Comparison of ENCODE assay signal across 23 mouse cellular contexts in genomic region chr12:92062731-92063130, GRCm38 (mm10).
DNase-seq lines count a peak whose midpoint lies in the region; ATAC-seq and TF ChIP-seq lines count a peak whose summit lies in the region.
"Had no signal": no experiment of that assay in that cellular context is flagged by ENCODE, and none has a peak within 500 bp of the region (broad histone marks: within the 10 kb centered on the region; RNA-seq: fewer than 3 reads in every experiment).

No protein-coding gene starts in this region.

- peak; percentile 62 for ATAC-seq in kidney, embryonic 15.5 days (replicated peaks; ENCODE audit: low FRiP score)
- ATAC-seq in kidney, postnatal 0 days (replicated peaks; ENCODE audit: low FRiP score, low read depth) = no peak
- ATAC-seq: forebrain, embryonic 14.5 days; forebrain, embryonic 16.5 days had no signal

- TF ChIP-seq CTCF in kidney, postnatal 0 days (IDR thresholded peaks at IDR 0.05; ENCODE audit: low read depth) = no peak

- H3K27me3 ChIP-seq in kidney, embryonic 15.5 days = no peaks in the 10 kb centered on the region
- H3K27me3 ChIP-seq in kidney, postnatal 0 days (ENCODE audit: insufficient read depth, low read length) = no peaks in the 10 kb centered on the region
- H3K27me3 ChIP-seq: embryonic facial prominence, embryonic 13.5 days; embryonic facial prominence, embryonic 15.5 days; forebrain, embryonic 12.5 days had no signal

- H3K4me1 ChIP-seq in kidney, embryonic 15.5 days = peaks cover 12% of the 10 kb centered on the region; the same call in 1 of the 2 replicates
- no peaks in the 10 kb centered on the region for H3K4me1 ChIP-seq in kidney, postnatal 0 days (replicated peaks; ENCODE audit: insufficient read depth, low read length)
- H3K4me1 ChIP-seq: embryonic facial prominence, embryonic 13.5 days; embryonic facial prominence, embryonic 15.5 days; forebrain, embryonic 10.5 days; forebrain, embryonic 12.5 days had no signal

- H3K9me3 ChIP-seq in kidney, embryonic 15.5 days (replicated peaks) = no peaks in the 10 kb centered on the region
- no peaks in the 10 kb centered on the region for H3K9me3 ChIP-seq in kidney, postnatal 0 days (replicated peaks; ENCODE audit: low read length)
- H3K9me3 ChIP-seq: embryonic facial prominence, embryonic 13.5 days; embryonic facial prominence, embryonic 15.5 days; forebrain, embryonic 10.5 days; forebrain, embryonic 12.5 days had no signal

- no peak overlapping the region for H3K9ac ChIP-seq in kidney, embryonic 15.5 days
- no peak overlapping the region for H3K9ac ChIP-seq in kidney, postnatal 0 days (ENCODE audit: low read depth, low read length)
- H3K9ac ChIP-seq: embryonic facial prominence, embryonic 13.5 days; embryonic facial prominence, embryonic 15.5 days; forebrain, embryonic 12.5 days had no signal

- no peaks in the 10 kb centered on the region for H3K36me3 ChIP-seq in kidney, embryonic 15.5 days
- H3K36me3 ChIP-seq in kidney, postnatal 0 days (ENCODE audit: insufficient read depth, low read length) = no peaks in the 10 kb centered on the region
- H3K36me3 ChIP-seq: embryonic facial prominence, embryonic 13.5 days; embryonic facial prominence, embryonic 15.5 days; forebrain, embryonic 10.5 days; forebrain, embryonic 12.5 days had no signal

- H3K4me3 ChIP-seq in kidney, embryonic 15.5 days (replicated peaks) = no peak overlapping the region
- H3K4me3 ChIP-seq in kidney, postnatal 0 days (replicated peaks; ENCODE audit: low read depth, low read length) = no peak overlapping the region
- H3K4me3 ChIP-seq: embryonic facial prominence, embryonic 13.5 days; embryonic facial prominence, embryonic 15.5 days; erythroblast, embryonic 14.5 days; forebrain, embryonic 10.5 days; forebrain, embryonic 12.5 days had no signal

- H3K27ac ChIP-seq in kidney, embryonic 15.5 days = no peak overlapping the region
- H3K27ac ChIP-seq in kidney, postnatal 0 days = no peak overlapping the region
- H3K27ac ChIP-seq: embryonic facial prominence, embryonic 13.5 days; embryonic facial prominence, embryonic 15.5 days; forebrain, embryonic 10.5 days; forebrain, embryonic 12.5 days had no signal

- 40% methylated on average over 4 of the region's 4 CpGs for WGBS in kidney, embryonic 15.5 days
- 36% methylated on average over 4 of the region's 4 CpGs for WGBS in kidney, postnatal 0 days

- H3K4me2 ChIP-seq in kidney, embryonic 15.5 days = no peak overlapping the region
- no peak overlapping the region for H3K4me2 ChIP-seq in kidney, postnatal 0 days (ENCODE audit: low read length)
- H3K4me2 ChIP-seq: embryonic facial prominence, embryonic 13.5 days; embryonic facial prominence, embryonic 15.5 days; forebrain, embryonic 12.5 days had no signal

- no peak for DNase-seq in kidney, postnatal 10 days
- DNase-seq in kidney, postnatal 0 days (ENCODE audit: low spot score) = peak; percentile 21
- no peak for DNase-seq in kidney, postnatal 25 days
- DNase-seq in R1 (ENCODE audit: low read depth, low spot score) (peak; percentile 6), ZHBTc4 (ENCODE audit: low read depth, low spot score) (peak; percentile 2)
- no peak for DNase-seq in thymus, postnatal 0 days (ENCODE audit: low spot score)
- DNase-seq: adrenal gland, postnatal 10 days; adrenal gland, postnatal 25 days; cerebellum, adult 11 months; cerebellum, adult 18-20 months; cerebellum, adult 8-10 months; cerebellum, adult 9-11 months; cerebellum, postnatal 14 days; cerebellum, postnatal 36 days; embryo, embryonic 11 days had no signal

Comparison
In these comparisons a context has a peak if more than half of its experiments do, and no peak if none do; other contexts are left out.
1. DNase-seq: peak in kidney, postnatal 0 days (single experiment), R1 (single experiment) and ZHBTc4 (single experiment); none in kidney, postnatal 10 days (single experiment), kidney, postnatal 25 days (0 of 2) and thymus, postnatal 0 days (single experiment).